Mouse (Mus musculus): ENCODE results near the gene Prokr1. TPM values are rescaled to one million over a fixed set of nuclear protein-coding genes. Genes with fewer than 3 reads are reported as not detected.

Gene Prokr1
- polyA plus RNA-seq, 1 experiment, result 0.98 TPM

GRCm38 (mm10) chr6:87545331-87546217, 45.0 kb downstream of the Prokr1 start:
- Histone ChIP-seq H3K27ac (ENCODE audit: control insufficient read depth, insufficient read depth, low read depth, low read length) (no peak overlapping the region), H3K36me3 (ENCODE audit: control insufficient read depth, insufficient read depth, low read length) (no peaks in the 10 kb centered on the region), H3K4me1 (ENCODE audit: control insufficient read depth, insufficient read depth, low read length) (no peaks in the 10 kb centered on the region), H3K27me3 (ENCODE audit: control insufficient read depth, insufficient read depth, low read length) (no peaks in the 10 kb centered on the region), H3K4me3 (ENCODE audit: control insufficient read depth, low read depth, low read length) (no peak overlapping the region)
- no peak for TF ChIP-seq CTCF (IDR thresholded peaks at IDR 0.05; ENCODE audit: control insufficient read depth, insufficient read depth, insufficient replicate concordance, low read depth, low read length)
- TF ChIP-seq POLR2A (IDR thresholded peaks at IDR 0.05; ENCODE audit: control insufficient read depth, low read depth, low read length), result no peak

GRCm38 (mm10) chr6:87542027-87542426, 48.5 kb downstream of the Prokr1 start:
- Histone ChIP-seq H3K4me1 (ENCODE audit: control insufficient read depth, insufficient read depth, low read length) (no peaks in the 10 kb centered on the region), H3K4me3 (ENCODE audit: control insufficient read depth, low read depth, low read length) (no peak overlapping the region), H3K36me3 (ENCODE audit: control insufficient read depth, insufficient read depth, low read length) (no peaks in the 10 kb centered on the region), H3K27ac (ENCODE audit: control insufficient read depth, insufficient read depth, low read depth, low read length) (no peak overlapping the region), H3K27me3 (ENCODE audit: control insufficient read depth, insufficient read depth, low read length) (no peaks in the 10 kb centered on the region)
- TF ChIP-seq POLR2A (IDR thresholded peaks at IDR 0.05; ENCODE audit: control insufficient read depth, low read depth, low read length) (no peak), CTCF (IDR thresholded peaks at IDR 0.05; ENCODE audit: control insufficient read depth, insufficient read depth, insufficient replicate concordance, low read depth, low read length) (no peak)

GRCm38 (mm10) chr6:87541171-87541571, 49.4 kb downstream of the Prokr1 start:
- Histone ChIP-seq H3K4me1 (ENCODE audit: control insufficient read depth, insufficient read depth, low read length) (no peaks in the 10 kb centered on the region), H3K27ac (ENCODE audit: control insufficient read depth, insufficient read depth, low read depth, low read length) (no peak overlapping the region), H3K36me3 (ENCODE audit: control insufficient read depth, insufficient read depth, low read length) (no peaks in the 10 kb centered on the region), H3K27me3 (ENCODE audit: control insufficient read depth, insufficient read depth, low read length) (no peaks in the 10 kb centered on the region), H3K4me3 (ENCODE audit: control insufficient read depth, low read depth, low read length) (no peak overlapping the region)
- TF ChIP-seq POLR2A (IDR thresholded peaks at IDR 0.05; ENCODE audit: control insufficient read depth, low read depth, low read length) (no peak), CTCF (IDR thresholded peaks at IDR 0.05; ENCODE audit: control insufficient read depth, insufficient read depth, insufficient replicate concordance, low read depth, low read length) (no peak)

GRCm38 (mm10) chr6:87538376-87539270, 51.9 kb downstream of the Prokr1 start:
- TF ChIP-seq POLR2A (IDR thresholded peaks at IDR 0.05; ENCODE audit: control insufficient read depth, low read depth, low read length) (no peak), CTCF (IDR thresholded peaks at IDR 0.05; ENCODE audit: control insufficient read depth, insufficient read depth, insufficient replicate concordance, low read depth, low read length) (no peak)
- H3K27me3 ChIP-seq (ENCODE audit: control insufficient read depth, insufficient read depth, low read length), result no peaks in the 10 kb centered on the region
- H3K4me1 ChIP-seq (ENCODE audit: control insufficient read depth, insufficient read depth, low read length), result no peaks in the 10 kb centered on the region
- no peak overlapping the region for H3K4me3 ChIP-seq (ENCODE audit: control insufficient read depth, low read depth, low read length)
- no peaks in the 10 kb centered on the region for H3K36me3 ChIP-seq (ENCODE audit: control insufficient read depth, insufficient read depth, low read length)
- no peak overlapping the region for H3K27ac ChIP-seq (ENCODE audit: control insufficient read depth, insufficient read depth, low read depth, low read length)

DNA sequence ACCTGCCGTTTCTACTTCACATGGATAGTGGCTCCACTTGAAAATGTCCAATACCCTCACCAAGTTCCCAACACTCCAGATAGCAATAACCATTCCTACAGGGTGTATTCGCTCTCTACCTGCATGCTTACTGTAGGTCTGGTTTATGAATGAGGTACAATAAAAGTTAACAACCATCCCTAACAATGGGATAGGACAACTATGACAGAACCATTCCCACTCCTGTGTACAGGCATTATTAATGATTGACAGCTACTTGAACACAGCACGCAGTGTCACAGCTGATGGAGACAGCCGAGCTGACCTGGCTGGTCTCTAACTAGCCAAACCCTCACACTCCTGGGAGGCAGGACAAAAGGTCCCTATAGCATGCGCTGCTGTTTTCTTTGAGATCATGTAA, 52.9 kb downstream of the Prokr1 start:
- no peaks in the 10 kb centered on the region for H3K27me3 ChIP-seq (ENCODE audit: control insufficient read depth, insufficient read depth, low read length)
- H3K27ac ChIP-seq (ENCODE audit: control insufficient read depth, insufficient read depth, low read depth, low read length), result no peak overlapping the region
- no peaks in the 10 kb centered on the region for H3K4me1 ChIP-seq (ENCODE audit: control insufficient read depth, insufficient read depth, low read length)
- H3K4me3 ChIP-seq (ENCODE audit: control insufficient read depth, low read depth, low read length), result no peak overlapping the region
- no peak for TF ChIP-seq POLR2A (IDR thresholded peaks at IDR 0.05; ENCODE audit: control insufficient read depth, low read depth, low read length)
- TF ChIP-seq CTCF (IDR thresholded peaks at IDR 0.05; ENCODE audit: control insufficient read depth, insufficient read depth, insufficient replicate concordance, low read depth, low read length), result no peak
- H3K36me3 ChIP-seq (ENCODE audit: control insufficient read depth, insufficient read depth, low read length), result no peaks in the 10 kb centered on the region

GRCm38 (mm10) chr6:87536270-87536669, 54.3 kb downstream of the Prokr1 start:
- no peaks in the 10 kb centered on the region for H3K4me1 ChIP-seq (ENCODE audit: control insufficient read depth, insufficient read depth, low read length)
- H3K36me3 ChIP-seq (ENCODE audit: control insufficient read depth, insufficient read depth, low read length), result no peaks in the 10 kb centered on the region
- H3K27me3 ChIP-seq (ENCODE audit: control insufficient read depth, insufficient read depth, low read length), result no peaks in the 10 kb centered on the region
- no peak overlapping the region for H3K4me3 ChIP-seq (ENCODE audit: control insufficient read depth, low read depth, low read length)
- no peak overlapping the region for H3K27ac ChIP-seq (ENCODE audit: control insufficient read depth, insufficient read depth, low read depth, low read length)
- TF ChIP-seq CTCF (IDR thresholded peaks at IDR 0.05; ENCODE audit: control insufficient read depth, insufficient read depth, insufficient replicate concordance, low read depth, low read length) (no peak), POLR2A (IDR thresholded peaks at IDR 0.05; ENCODE audit: control insufficient read depth, low read depth, low read length) (no peak)

- no peaks in the 10 kb centered on the region for H3K27me3 ChIP-seq (ENCODE audit: control insufficient read depth, insufficient read depth, low read length)
- TF ChIP-seq CTCF (IDR thresholded peaks at IDR 0.05; ENCODE audit: control insufficient read depth, insufficient read depth, insufficient replicate concordance, low read depth, low read length) (no peak), POLR2A (IDR thresholded peaks at IDR 0.05; ENCODE audit: control insufficient read depth, low read depth, low read length) (no peak)
- no peak overlapping the region for H3K4me3 ChIP-seq (ENCODE audit: control insufficient read depth, low read depth, low read length)
- no peaks in the 10 kb centered on the region for H3K36me3 ChIP-seq (ENCODE audit: control insufficient read depth, insufficient read depth, low read length)
- H3K4me1 ChIP-seq (ENCODE audit: control insufficient read depth, insufficient read depth, low read length), result no peaks in the 10 kb centered on the region
- no peak overlapping the region for H3K27ac ChIP-seq (ENCODE audit: control insufficient read depth, insufficient read depth, low read depth, low read length)
These were observed 54.9 kb downstream of the Prokr1 start for GRCm38 (mm10) chr6:87535651-87536050.
